Mouse (Mus musculus): ENCODE data around the gene Fbxo6. TPM values are rescaled to one million over a fixed set of nuclear protein-coding genes. Genes with fewer than 3 reads are reported as not detected.
"Not testable (repeated sequence)": the region's sequence is repeated elsewhere in the genome, so short reads cannot be mapped to it uniquely, and the experiment has no call there.

Gene Fbxo6
- total RNA-seq (2015) (29.3 and 30.8 TPM in 2 replicates), total RNA-seq (2017) (13.5 and 16.8 TPM in 2 replicates)

GRCm38 (mm10) chr4:148151267-148152168, at the start of gene Fbxo6:
TSS of gene Fbxo6 (minus strand) at chr4:148152140.
- ATAC-seq (ENCODE audit: poor library complexity, severe bottlenecking) = peak; percentile 91

GRCm38 (mm10) chr4:148198721-148199120, 46.8 kb upstream of the Fbxo6 start:
- ATAC-seq (ENCODE audit: poor library complexity, severe bottlenecking) = no peak

- no peak for ATAC-seq (ENCODE audit: poor library complexity, severe bottlenecking)
These were observed 42.5 kb upstream of the Fbxo6 start for GRCm38 (mm10) chr4:148194400-148194799.

GRCm38 (mm10) chr4:148192707-148193245, 40.8 kb upstream of the Fbxo6 start:
- ATAC-seq (ENCODE audit: poor library complexity, severe bottlenecking) = no peak

- not testable (repeated sequence) for ATAC-seq (ENCODE audit: poor library complexity, severe bottlenecking)
These were observed 36.8 kb upstream of the Fbxo6 start for GRCm38 (mm10) chr4:148188767-148189166.

GRCm38 (mm10) chr4:148185819-148186218, 33.9 kb upstream of the Fbxo6 start:
- no peak for ATAC-seq (ENCODE audit: poor library complexity, severe bottlenecking)

GRCm38 (mm10) chr4:148184564-148184963, 32.6 kb upstream of the Fbxo6 start:
- no peak for ATAC-seq (ENCODE audit: poor library complexity, severe bottlenecking)

GRCm38 (mm10) chr4:148182363-148182762, 30.4 kb upstream of the Fbxo6 start:
- ATAC-seq (ENCODE audit: poor library complexity, severe bottlenecking) = no peak

GRCm38 (mm10) chr4:148181483-148181882, 29.5 kb upstream of the Fbxo6 start:
- no peak for ATAC-seq (ENCODE audit: poor library complexity, severe bottlenecking)

- no peak for ATAC-seq (ENCODE audit: poor library complexity, severe bottlenecking)
These were observed 25.8 kb upstream of the Fbxo6 start for GRCm38 (mm10) chr4:148177716-148178115.

- not testable (repeated sequence) for ATAC-seq (ENCODE audit: poor library complexity, severe bottlenecking)
These were observed 24.7 kb upstream of the Fbxo6 start for GRCm38 (mm10) chr4:148176603-148177002.

- ATAC-seq (ENCODE audit: poor library complexity, severe bottlenecking) = no peak
These were observed 22.5 kb upstream of the Fbxo6 start for GRCm38 (mm10) chr4:148174495-148174862.

- no peak for ATAC-seq (ENCODE audit: poor library complexity, severe bottlenecking)
These were observed 22.0 kb upstream of the Fbxo6 start for GRCm38 (mm10) chr4:148173811-148174494.

GRCm38 (mm10) chr4:148171261-148171660, 19.3 kb upstream of the Fbxo6 start:
- no peak for ATAC-seq (ENCODE audit: poor library complexity, severe bottlenecking)

- peak; percentile 49; the same call in 1 of the 2 replicates for ATAC-seq (ENCODE audit: poor library complexity, severe bottlenecking)
These were observed 18.9 kb upstream of the Fbxo6 start for GRCm38 (mm10) chr4:148170842-148171241.

GRCm38 (mm10) chr4:148169586-148169985, 17.6 kb upstream of the Fbxo6 start:
- ATAC-seq (ENCODE audit: poor library complexity, severe bottlenecking) = no peak

GRCm38 (mm10) chr4:148168287-148168686, 16.3 kb upstream of the Fbxo6 start:
- ATAC-seq (ENCODE audit: poor library complexity, severe bottlenecking) = peak; percentile 58

GRCm38 (mm10) chr4:148166986-148167385, 15.0 kb upstream of the Fbxo6 start:
- ATAC-seq (ENCODE audit: poor library complexity, severe bottlenecking) = peak; percentile 29; the same call in 1 of the 2 replicates

- ATAC-seq (ENCODE audit: poor library complexity, severe bottlenecking) = no peak
These were observed 14.5 kb upstream of the Fbxo6 start for GRCm38 (mm10) chr4:148166431-148166830.

GRCm38 (mm10) chr4:148165551-148165950, 13.6 kb upstream of the Fbxo6 start:
- ATAC-seq (ENCODE audit: poor library complexity, severe bottlenecking) = no peak

GRCm38 (mm10) chr4:148164461-148164860, 12.5 kb upstream of the Fbxo6 start:
- ATAC-seq (ENCODE audit: poor library complexity, severe bottlenecking) = no peak
